Mouse (Mus musculus): ENCODE measurements at regions not wholly inside any gene's neighbourhood (a gene's known extent, or its start where the extent isn't known, plus 50 kb on each side); places are given as distances from the start of the nearest gene placed in this dataset.

GRCm38 (mm10) chr13:106471264-106471663 lies 465.5 kb downstream of the Ipo11 start:
- TF ChIP-seq ZNF384 (IDR thresholded peaks at IDR 0.05; ENCODE audit: low read depth, low read length) (no peak), ZC3H11A (IDR thresholded peaks at IDR 0.05; ENCODE audit: borderline replicate concordance, low read depth, low read length) (no peak), CHD2 (IDR thresholded peaks at IDR 0.05; ENCODE audit: low read depth, low read length) (no peak), MAFK (IDR thresholded peaks at IDR 0.05; ENCODE audit: insufficient read depth, low read depth, low read length) (no peak)

Measured in ES-E14 (cell line).